Mouse (Mus musculus): Measurements from ENCODE around the gene Pkhd1. TPM values are rescaled to one million over a fixed set of nuclear protein-coding genes. Genes with fewer than 3 reads are reported as not detected.
"Not testable (repeated sequence)": the region's sequence is repeated elsewhere in the genome, so short reads cannot be mapped to it uniquely, and the experiment has no call there.

The Pkhd1 gene
- polyA plus RNA-seq, 1 experiment from 2014 or later, result not detected

GRCm38 (mm10) chr1:20478695-20479094, 139.2 kb downstream of the Pkhd1 start:
- Histone ChIP-seq H3K4me2 (replicated peaks) (peak overlapping the region; percentile 76), H3K4me3 (no peak overlapping the region), H3K36me3 (no peaks in the 10 kb centered on the region), H3K9ac (replicated peaks) (no peak overlapping the region), H3K9me3 (no peaks in the 10 kb centered on the region), H3K4me1 (peaks cover 4% of the 10 kb centered on the region; the same call in 1 of the 2 replicates), H3K27me3 (peaks cover 3% of the 10 kb centered on the region; the same call in 1 of the 2 replicates), H3K27ac (replicated peaks) (0 out of 2 replicates have a peak overlapping the region, but pooled peaks have one; percentile 15)
- no peak for ATAC-seq (ENCODE audit: low FRiP score, low read depth)
- 73% methylated on average over 3 of the region's 3 CpGs for WGBS

- no peaks in the 10 kb centered on the region for H3K36me3 ChIP-seq
- peaks cover 3% of the 10 kb centered on the region; the same call in 1 of the 2 replicates for H3K27me3 ChIP-seq
- peak; percentile 14 for ATAC-seq (ENCODE audit: low FRiP score, low read depth)
- H3K9ac ChIP-seq (replicated peaks), result peak overlapping the region; percentile 58
- peaks cover 4% of the 10 kb centered on the region; the same call in 1 of the 2 replicates for H3K4me1 ChIP-seq
- H3K9me3 ChIP-seq, result no peaks in the 10 kb centered on the region
- WGBS, result 26% methylated on average over 6 of the region's 6 CpGs
- H3K4me3 ChIP-seq, result peak overlapping the region; percentile 46
- peak overlapping the region; percentile 76 for H3K4me2 ChIP-seq (replicated peaks)
- H3K27ac ChIP-seq (replicated peaks), result peak overlapping the region; percentile 81
Observed at GRCm38 (mm10) chr1:20478266-20478659, 139.6 kb downstream of the Pkhd1 start.

GRCm38 (mm10) chr1:20477561-20478265, 140.2 kb downstream of the Pkhd1 start:
- ATAC-seq (ENCODE audit: low FRiP score, low read depth), result peak; percentile 85
- Histone ChIP-seq H3K4me1 (peaks cover 4% of the 10 kb centered on the region; the same call in 1 of the 2 replicates), H3K9me3 (no peaks in the 10 kb centered on the region), H3K27ac (replicated peaks) (peak overlapping the region; percentile 81), H3K27me3 (peaks cover 3% of the 10 kb centered on the region; the same call in 1 of the 2 replicates), H3K9ac (replicated peaks) (peak overlapping the region; percentile 58), H3K36me3 (no peaks in the 10 kb centered on the region), H3K4me2 (replicated peaks) (peak overlapping the region; percentile 76), H3K4me3 (peak overlapping the region; percentile 46)
- WGBS, result 6% methylated on average over 25 of the region's 25 CpGs

GRCm38 (mm10) chr1:20470770-20471169, 147.1 kb downstream of the Pkhd1 start:
- Histone ChIP-seq H3K4me2 (replicated peaks) (no peak overlapping the region), H3K9ac (replicated peaks) (no peak overlapping the region), H3K9me3 (no peaks in the 10 kb centered on the region), H3K36me3 (no peaks in the 10 kb centered on the region), H3K4me1 (no peaks in the 10 kb centered on the region), H3K27ac (replicated peaks) (no peak overlapping the region), H3K4me3 (no peak overlapping the region), H3K27me3 (no peaks in the 10 kb centered on the region)
- peak; percentile 44; the same call in 1 of the 2 replicates for ATAC-seq (ENCODE audit: low FRiP score, low read depth)
- WGBS, result 52% methylated on average over 11 of the region's 11 CpGs

DNA sequence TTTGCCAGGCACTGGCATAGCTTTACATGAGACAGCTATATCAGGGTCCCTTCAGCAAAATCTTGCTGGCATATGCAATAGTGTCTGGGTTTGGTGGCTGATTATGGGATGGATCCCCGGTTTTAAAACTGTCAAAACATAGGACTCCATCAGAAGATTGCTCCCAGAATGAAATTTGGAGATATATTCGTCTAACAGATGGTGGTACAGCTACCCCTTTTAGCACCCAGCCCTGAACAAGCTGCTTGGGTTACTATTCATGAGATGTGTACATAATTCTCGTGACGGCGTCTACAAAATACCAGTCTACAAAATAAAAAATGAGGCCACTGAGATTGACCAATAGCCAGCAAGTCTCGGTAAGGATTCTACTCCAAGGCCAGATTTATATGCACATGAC, 147.5 kb downstream of the Pkhd1 start:
- no peaks in the 10 kb centered on the region for H3K36me3 ChIP-seq
- WGBS, result 81% methylated on average over 6 of the region's 6 CpGs
- ATAC-seq (ENCODE audit: low FRiP score, low read depth), result no peak; the same call in 1 of the 2 replicates
- H3K9ac ChIP-seq (replicated peaks), result no peak overlapping the region
- no peaks in the 10 kb centered on the region for H3K9me3 ChIP-seq
- H3K4me2 ChIP-seq (replicated peaks), result no peak overlapping the region
- no peaks in the 10 kb centered on the region for H3K27me3 ChIP-seq
- no peak overlapping the region for H3K4me3 ChIP-seq
- no peak overlapping the region for H3K27ac ChIP-seq (replicated peaks)
- no peaks in the 10 kb centered on the region for H3K4me1 ChIP-seq

DNA sequence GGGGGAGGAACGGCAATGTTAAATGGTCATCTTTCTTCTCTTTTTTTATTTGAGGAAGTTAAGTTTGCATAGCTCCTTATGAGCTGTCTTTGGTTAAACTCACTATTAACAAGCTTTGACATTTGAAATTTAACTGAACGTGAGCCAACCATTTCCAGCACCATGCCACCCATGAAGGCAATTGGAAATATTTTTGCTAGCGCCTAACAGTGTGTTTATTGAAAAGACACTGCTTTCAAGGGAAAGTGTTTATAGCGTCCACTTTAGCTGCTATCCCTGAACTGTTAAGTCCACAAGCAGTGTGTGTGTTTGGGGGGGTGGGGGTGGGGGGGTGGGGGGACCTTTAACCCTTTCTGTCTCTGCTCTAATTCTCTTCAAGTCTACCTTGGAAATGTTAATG, 151.4 kb downstream of the Pkhd1 start:
- 66% methylated on average over 4 of the region's 4 CpGs for WGBS
- H3K27ac ChIP-seq (replicated peaks), result no peak overlapping the region
- ATAC-seq (ENCODE audit: low FRiP score, low read depth), result no peak

GRCm38 (mm10) chr1:20454621-20455020, 163.2 kb downstream of the Pkhd1 start:
- no peak for ATAC-seq (ENCODE audit: low FRiP score, low read depth)
- no peak overlapping the region for H3K27ac ChIP-seq (replicated peaks)
- H3K9ac ChIP-seq (replicated peaks), result no peak overlapping the region
- 0 out of 2 replicates have a peak, but pooled peaks cover 5% of the 10 kb centered on the region for H3K27me3 ChIP-seq
- no peaks in the 10 kb centered on the region for H3K9me3 ChIP-seq
- H3K4me3 ChIP-seq, result no peak overlapping the region
- H3K36me3 ChIP-seq, result no peaks in the 10 kb centered on the region
- no peak overlapping the region for H3K4me2 ChIP-seq (replicated peaks)
- no peaks in the 10 kb centered on the region for H3K4me1 ChIP-seq
- 80% methylated on average over 1 of the region's 1 CpGs for whole genome bisulfite sequencing

More for the DNA sequence above, 151.4 kb downstream of the Pkhd1 start:
- no peak overlapping the region for H3K9ac ChIP-seq (replicated peaks)
- no peaks in the 10 kb centered on the region for H3K9me3 ChIP-seq
- H3K4me2 ChIP-seq (replicated peaks), result no peak overlapping the region
- H3K4me3 ChIP-seq, result no peak overlapping the region
- H3K36me3 ChIP-seq, result no peaks in the 10 kb centered on the region
- H3K4me1 ChIP-seq, result no peaks in the 10 kb centered on the region
- H3K27me3 ChIP-seq, result no peaks in the 10 kb centered on the region

- Histone ChIP-seq H3K36me3 (no peaks in the 10 kb centered on the region), H3K27ac (replicated peaks) (no peak overlapping the region), H3K27me3 (0 out of 2 replicates have a peak, but pooled peaks cover 11% of the 10 kb centered on the region), H3K4me3 (no peak overlapping the region), H3K4me1 (no peaks in the 10 kb centered on the region), H3K9me3 (no peaks in the 10 kb centered on the region), H3K9ac (replicated peaks) (no peak overlapping the region), H3K4me2 (replicated peaks) (no peak overlapping the region)
- WGBS, result 25% methylated on average over 10 of the region's 10 CpGs
- ATAC-seq (ENCODE audit: low FRiP score, low read depth), result peak; percentile 82
Observed at GRCm38 (mm10) chr1:20450074-20450473, 167.8 kb downstream of the Pkhd1 start.

DNA sequence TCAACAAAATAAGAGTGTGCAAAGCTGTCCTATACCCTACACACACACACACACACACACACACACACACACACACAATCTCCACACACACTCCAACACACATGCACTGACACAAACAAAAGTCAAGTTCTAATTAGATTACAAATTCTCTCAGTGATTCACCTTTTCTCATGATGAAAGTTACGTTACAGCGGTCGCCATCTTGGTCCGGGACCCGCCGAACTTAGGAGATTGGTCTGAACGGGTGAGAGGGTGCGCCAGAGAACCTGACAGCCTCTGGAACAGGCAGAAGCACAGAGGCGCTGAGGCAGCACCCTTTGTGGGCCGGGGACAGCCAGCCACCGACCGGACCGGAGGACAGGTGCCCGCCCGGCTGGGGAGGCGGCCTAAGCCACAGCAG, 185.8 kb downstream of the Pkhd1 start:
- H3K36me3 ChIP-seq; H3K9ac ChIP-seq (replicated peaks); H3K4me1 ChIP-seq; H3K4me3 ChIP-seq; H3K27me3 ChIP-seq; H3K4me2 ChIP-seq (replicated peaks); H3K27ac ChIP-seq (replicated peaks); ATAC-seq (ENCODE audit: low FRiP score, low read depth); H3K9me3 ChIP-seq: not testable (repeated sequence)
- 92% methylated on average over 16 of the region's 16 CpGs for WGBS

- Histone ChIP-seq H3K27ac (replicated peaks) (no peak overlapping the region), H3K9me3 (no peaks in the 10 kb centered on the region), H3K27me3 (peaks cover 4% of the 10 kb centered on the region), H3K36me3 (no peaks in the 10 kb centered on the region), H3K4me2 (replicated peaks) (no peak overlapping the region), H3K4me1 (peaks cover 10% of the 10 kb centered on the region), H3K4me3 (no peak overlapping the region), H3K9ac (replicated peaks) (no peak overlapping the region)
- WGBS, result 71% methylated on average over 3 of the region's 3 CpGs
- no peak for ATAC-seq (ENCODE audit: low FRiP score, low read depth)
Observed at GRCm38 (mm10) chr1:20429056-20429394, 188.8 kb downstream of the Pkhd1 start.

- no peak overlapping the region for H3K9ac ChIP-seq (replicated peaks)
- WGBS, result 33% methylated on average over 12 of the region's 12 CpGs
- H3K4me2 ChIP-seq (replicated peaks), result peak overlapping the region; percentile 35
- H3K36me3 ChIP-seq, result no peaks in the 10 kb centered on the region
- no peaks in the 10 kb centered on the region for H3K9me3 ChIP-seq
- H3K4me3 ChIP-seq, result peak overlapping the region; percentile 12; the same call in 1 of the 2 replicates
- peaks cover 4% of the 10 kb centered on the region for H3K27me3 ChIP-seq
- ATAC-seq (ENCODE audit: low FRiP score, low read depth), result peak; percentile 95
- 0 out of 2 replicates have a peak overlapping the region, but pooled peaks have one; percentile 30 for H3K27ac ChIP-seq (replicated peaks)
- peaks cover 10% of the 10 kb centered on the region for H3K4me1 ChIP-seq
Observed at GRCm38 (mm10) chr1:20428370-20429055, 189.4 kb downstream of the Pkhd1 start.

GRCm38 (mm10) chr1:20409411-20409967, 208.4 kb downstream of the Pkhd1 start:
- H3K4me3 ChIP-seq, result no peak overlapping the region
- WGBS, result 63% methylated on average over 5 of the region's 5 CpGs
- no peaks in the 10 kb centered on the region for H3K9me3 ChIP-seq
- H3K27me3 ChIP-seq, result no peaks in the 10 kb centered on the region
- ATAC-seq (ENCODE audit: low FRiP score, low read depth), result no peak
- H3K4me2 ChIP-seq (replicated peaks), result no peak overlapping the region
- no peak overlapping the region for H3K27ac ChIP-seq (replicated peaks)
- no peaks in the 10 kb centered on the region for H3K36me3 ChIP-seq
- no peaks in the 10 kb centered on the region for H3K4me1 ChIP-seq
- H3K9ac ChIP-seq (replicated peaks), result no peak overlapping the region
